Mouse (Mus musculus) MEL (cell line): Measurements from ENCODE around the gene Ndufs4. TPM values are rescaled to one million over a fixed set of nuclear protein-coding genes. Genes with fewer than 3 reads are reported as not detected.

Experiments used
- DNase-seq: peaks from one replicate; pipeline ENCODE4 v3.0.0; 2011; ENCODE audit warnings: low read depth, low spot score
- H3K27ac ChIP-seq: 2 replicates; pipeline ENCODE4 v1.5.1; 2012; ENCODE audit warnings: low read depth, mild to moderate bottlenecking, control low read depth, low read length, moderate library complexity; ENCODE audit not compliant: control insufficient read depth
- H3K27me3 ChIP-seq, 2 experiments: fragments of 150-350 bp in 1 of 2; sonication (generic) in 1 of 2; 2 replicates each; pipeline ENCODE4 v1.6.1; 2012; ENCODE audit warnings: low read length in 2 of 2, mild to moderate bottlenecking in 2 of 2, improper control_type of control experiment in 1 of 2, moderate library complexity in 1 of 2; ENCODE audit not compliant: insufficient read depth in 2 of 2, control insufficient read depth in 1 of 2
- H3K36me3 ChIP-seq, 2 experiments: 2 replicates each; pipeline ENCODE4 v1.6.1; 2012 to 2014; ENCODE audit warnings: low read length in 2 of 2, improper control_type of control experiment in 1 of 2, inconsistent platforms in 1 of 2, mild to moderate bottlenecking in 1 of 2; ENCODE audit not compliant: insufficient read depth in 2 of 2, control insufficient read depth in 1 of 2
- H3K4me1 ChIP-seq, 2 experiments: fragments of 150-350 bp in 1 of 2; sonication (generic) in 1 of 2; 2 replicates each; pipeline ENCODE4 v1.6.1; 2012; ENCODE audit warnings: low read length in 2 of 2, improper control_type of control experiment in 1 of 2, mild to moderate bottlenecking in 1 of 2; ENCODE audit not compliant: insufficient read depth in 2 of 2, control insufficient read depth in 1 of 2
- H3K4me3 ChIP-seq, 2 experiments: fragments of 150-350 bp in 1 of 2; sonication (generic) in 1 of 2; 2 replicates each; pipeline ENCODE4 v1.5.1; 2012; ENCODE audit warnings: low read depth in 2 of 2, low read length in 2 of 2, mild to moderate bottlenecking in 2 of 2, moderate library complexity in 2 of 2, control low read depth in 1 of 2, improper control_type of control experiment in 1 of 2; ENCODE audit not compliant: control insufficient read depth in 1 of 2, insufficient read depth in 1 of 2
- H3K79me2 ChIP-seq: 2 replicates; pipeline ENCODE4 v1.6.1; 2012; ENCODE audit warnings: mild to moderate bottlenecking, low read length, moderate library complexity; ENCODE audit not compliant: control insufficient read depth, poor library complexity, insufficient read depth
- H3K9ac ChIP-seq: 2 replicates; pipeline ENCODE4 v1.6.1; 2012; ENCODE audit warnings: low read depth, mild to moderate bottlenecking, control low read depth, low read length, moderate library complexity; ENCODE audit not compliant: control insufficient read depth, poor library complexity, severe bottlenecking
- H3K9me3 ChIP-seq: fragments of 150-350 bp; sonication (generic); replicated peaks from 2 replicates; pipeline ENCODE4 v1.6.1; 2012; ENCODE audit warnings: mild to moderate bottlenecking, low read length, improper control_type of control experiment, moderate library complexity; ENCODE audit not compliant: insufficient read depth
- BHLHE40 ChIP-seq: IDR thresholded peaks from 2 replicates; pipeline ENCODE4 v1.6.1; 2012; ENCODE audit warnings: low read depth, mild to moderate bottlenecking, inconsistent platforms, low read length, improper control_type of control experiment, borderline replicate concordance
- ELF1 ChIP-seq: IDR thresholded peaks from 2 replicates; pipeline ENCODE4 v1.6.1; 2014; ENCODE audit warnings: low read depth, mild to moderate bottlenecking, inconsistent platforms, low read length, improper control_type of control experiment, moderate library complexity
- EP300 ChIP-seq, 2 experiments: IDR thresholded peaks; 2 replicates each; pipeline ENCODE4 v1.6.1; 2011; ENCODE audit warnings: improper control_type of control experiment in 2 of 2, low read length in 2 of 2, low read depth in 1 of 2, mild to moderate bottlenecking in 1 of 2
- GABPA ChIP-seq: IDR thresholded peaks from 2 replicates; pipeline ENCODE4 v1.6.1; 2012; ENCODE audit warnings: low read depth, mild to moderate bottlenecking, inconsistent platforms, low read length, improper control_type of control experiment, moderate library complexity
- GATA1 ChIP-seq: IDR thresholded peaks from 2 replicates; pipeline ENCODE4 v1.6.1; 2011; ENCODE audit warnings: low read depth, low read length, improper control_type of control experiment
- HCFC1 ChIP-seq: IDR thresholded peaks from 2 replicates; pipeline ENCODE4 v1.6.1; 2012; ENCODE audit warnings: low read depth, mild to moderate bottlenecking, inconsistent platforms, low read length, improper control_type of control experiment, moderate library complexity
- MAFK ChIP-seq: IDR thresholded peaks from 2 replicates; pipeline ENCODE4 v1.6.1; 2011; ENCODE audit warnings: low read depth, mild to moderate bottlenecking, low read length, improper control_type of control experiment, borderline replicate concordance
- MAZ ChIP-seq: IDR thresholded peaks from 2 replicates; pipeline ENCODE4 v1.6.1; 2012; ENCODE audit warnings: low read depth, mild to moderate bottlenecking, inconsistent platforms, low read length, improper control_type of control experiment
- MEF2A ChIP-seq: IDR thresholded peaks from 2 replicates; pipeline ENCODE4 v1.6.1; 2014; ENCODE audit warnings: low read depth, mild to moderate bottlenecking, inconsistent platforms, low read length, improper control_type of control experiment; ENCODE audit not compliant: poor library complexity, insufficient replicate concordance, severe bottlenecking; ENCODE audit errors: extremely low read depth
- MYB ChIP-seq: IDR thresholded peaks from 2 replicates; pipeline ENCODE4 v1.6.1; 2011; ENCODE audit warnings: mild to moderate bottlenecking, low read depth, low read length, improper control_type of control experiment
- NELFE ChIP-seq: IDR thresholded peaks from 2 replicates; pipeline ENCODE4 v1.6.1; 2011; ENCODE audit warnings: low read depth, low read length, improper control_type of control experiment
- RCOR1 ChIP-seq: IDR thresholded peaks from 2 replicates; pipeline ENCODE4 v1.6.1; 2012; ENCODE audit warnings: low read depth, mild to moderate bottlenecking, inconsistent platforms, low read length, improper control_type of control experiment
- SIN3A ChIP-seq: IDR thresholded peaks from 2 replicates; pipeline ENCODE4 v1.6.1; 2012; ENCODE audit warnings: low read length, improper control_type of control experiment, inconsistent platforms
- SMC3 ChIP-seq: IDR thresholded peaks from 2 replicates; pipeline ENCODE4 v1.6.1; 2011; ENCODE audit warnings: low read depth, low read length, improper control_type of control experiment
- TAL1 ChIP-seq: IDR thresholded peaks from 2 replicates; pipeline ENCODE4 v1.6.1; 2012; ENCODE audit warnings: mild to moderate bottlenecking, inconsistent platforms, low read length, moderate library complexity, mixed read lengths
- TCF12 ChIP-seq: IDR thresholded peaks from 2 replicates; pipeline ENCODE4 v1.6.1; 2014; ENCODE audit warnings: low read depth, mild to moderate bottlenecking, inconsistent platforms, low read length, improper control_type of control experiment, moderate library complexity
- UBTF ChIP-seq: IDR thresholded peaks from 2 replicates; pipeline ENCODE4 v1.6.1; 2012; ENCODE audit warnings: low read depth, mild to moderate bottlenecking, inconsistent platforms, low read length, improper control_type of control experiment, moderate library complexity, borderline replicate concordance; ENCODE audit not compliant: insufficient read depth
- ZKSCAN1 ChIP-seq: IDR thresholded peaks from 2 replicates; pipeline ENCODE4 v1.6.1; 2012; ENCODE audit warnings: low read depth, mild to moderate bottlenecking, inconsistent platforms, low read length, improper control_type of control experiment, moderate library complexity
- ZMIZ1 ChIP-seq: IDR thresholded peaks from 2 replicates; pipeline ENCODE4 v1.6.1; 2012; ENCODE audit warnings: low read depth, mild to moderate bottlenecking, inconsistent platforms, low read length, improper control_type of control experiment, moderate library complexity
- polyA plus RNA-seq, 2 experiments: library from polyadenylated mRNA; stranded (reverse) in 1 of 2; unstranded in 1 of 2; fragments of >175 nt in 1 of 2; fragments of >200 nt in 1 of 2; gene quantifications; 2 replicates each; pipeline versions ENCODE4 v1.2.1 to v1.2.4; 2012; ENCODE audit warnings: low replicate concordance in 2 of 2, low read depth in 1 of 2; ENCODE audit not compliant: insufficient read length in 2 of 2, insufficient read depth in 1 of 2, missing spikeins in 1 of 2
- total RNA-seq: library from RNA; depleted of rRNA; stranded (reverse); fragments of 300-350 nt; gene quantifications from 2 replicates; pipeline ENCODE4 v1.2.3, GENCODE M21; 2012; rRNA removed

Ndufs4 gene
- total and polyA plus RNA-seq, 3 experiments: 76.8 to 176 TPM; not detected in 1

DNA sequence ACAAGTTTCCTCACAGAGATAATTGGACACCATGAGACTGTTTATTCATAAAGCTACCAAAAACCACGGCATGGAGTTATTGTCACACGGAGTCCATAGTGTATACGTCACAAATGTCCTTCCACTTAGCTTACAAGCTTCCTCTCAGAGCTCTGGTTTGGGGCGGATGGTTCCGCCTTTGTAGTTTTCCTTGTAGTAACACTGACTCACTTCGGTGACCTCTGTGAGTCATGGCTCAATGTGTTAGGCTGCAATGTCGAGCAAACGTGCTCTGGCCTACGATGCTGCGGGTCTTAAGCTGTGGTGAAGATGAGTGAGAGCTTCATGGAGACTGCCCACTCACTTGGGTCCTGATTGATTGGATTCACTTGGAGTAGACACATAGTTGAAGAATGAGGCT lies 133.4 kb downstream of the Ndufs4 start:
- H3K79me2 ChIP-seq: no peaks in the 10 kb centered on the region
- no peak for TF ChIP-seq SMC3
- no peak for TF ChIP-seq TAL1
- TF ChIP-seq MAFK: no peak
- no peak for TF ChIP-seq RCOR1
- TF ChIP-seq GATA1: no peak
- no peak for TF ChIP-seq SIN3A
- TF ChIP-seq TCF12: no peak
- TF ChIP-seq GABPA: no peak
- TF ChIP-seq MYB: no peak
- TF ChIP-seq MEF2A: no peak
- TF ChIP-seq ZMIZ1: no peak
- no peak for TF ChIP-seq UBTF
- no peak for TF ChIP-seq BHLHE40
- no peak for TF ChIP-seq ELF1
- no peak for TF ChIP-seq EP300 (IDR thresholded peaks at IDR 0.05; ENCODE audit: low read depth in 1 of 2, low read length in 2 of 2)
- no peak for TF ChIP-seq MAZ
- no peak for TF ChIP-seq NELFE
- TF ChIP-seq ZKSCAN1: no peak
- TF ChIP-seq HCFC1: no peak
- H3K9me3 ChIP-seq: no peaks in the 10 kb centered on the region
- no peak overlapping the region for H3K9ac ChIP-seq
- no peak overlapping the region for H3K4me3 ChIP-seq
- H3K27me3 ChIP-seq: peaks cover 2 to 7% of the 10 kb centered on the region in 2 experiments; a peak in 3 of 4 replicates
- H3K4me1 ChIP-seq: no peaks in the 10 kb centered on the region
- no peaks in the 10 kb centered on the region for H3K36me3 ChIP-seq
- no peak overlapping the region for H3K27ac ChIP-seq
- no peak for DNase-seq

Other genes starting within 250 kb of the Ndufs4 start
- gene Fst, start 70.7 kb upstream of the Ndufs4 start, total RNA-seq: not detected in 2 replicates
- not detected for gene Fst, start 70.7 kb upstream of the Ndufs4 start, polyA plus RNA-seq